Mouse (Mus musculus): ENCODE results near the gene Itga2b. TPM values are rescaled to one million over a fixed set of nuclear protein-coding genes. Genes with fewer than 3 reads are reported as not detected.
"Not testable (repeated sequence)": the region's sequence is repeated elsewhere in the genome, so short reads cannot be mapped to it uniquely, and the experiment has no call there.

Gene Itga2b
- polyA plus RNA-seq, 1 experiment from 2014 or later = 5.8 TPM

GRCm38 (mm10) chr11:102413059-102413458, 56.9 kb downstream of the Itga2b start:
- ATAC-seq (ENCODE audit: low FRiP score, low TSS enrichment) = no peak
- no peaks in the 10 kb centered on the region for H3K27me3 ChIP-seq (ENCODE audit: control insufficient read depth, insufficient read depth, low read length)
- H3K4me1 ChIP-seq (ENCODE audit: control insufficient read depth, insufficient read depth, low read length) = no peaks in the 10 kb centered on the region
- H3K9ac ChIP-seq (ENCODE audit: low read depth, low read length) = no peak overlapping the region
- no peak overlapping the region for H3K27ac ChIP-seq (ENCODE audit: low read depth, low read length)
- no peaks in the 10 kb centered on the region for H3K36me3 ChIP-seq (ENCODE audit: control insufficient read depth, insufficient read depth, low read length)
- H3K4me3 ChIP-seq (ENCODE audit: low read length) = no peak overlapping the region
- 79% methylated on average over 8 of the region's 8 CpGs for WGBS
- no peak overlapping the region for H3K4me2 ChIP-seq (replicated peaks; ENCODE audit: low read depth, low read length)
- no peaks in the 10 kb centered on the region for H3K9me3 ChIP-seq (ENCODE audit: control insufficient read depth, low read length)

DNA sequence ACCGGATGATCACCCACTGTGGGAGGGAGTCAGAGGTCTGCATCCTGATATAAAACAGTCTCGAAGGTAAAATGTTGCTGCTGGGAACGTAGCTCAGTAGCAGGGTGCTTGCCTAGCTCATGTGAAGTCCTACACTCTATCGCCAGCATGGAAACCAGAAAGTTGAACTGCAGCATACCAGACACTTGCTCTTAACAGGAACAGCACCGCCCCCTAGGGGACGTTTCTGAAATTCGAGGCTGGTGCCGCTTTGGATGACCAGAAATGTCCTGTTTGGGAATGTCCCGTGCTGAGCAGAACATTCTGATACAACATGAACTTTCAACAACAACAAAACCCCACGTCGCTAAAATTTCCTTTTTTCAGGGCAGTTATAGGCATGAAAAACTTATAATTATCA, 58.2 kb downstream of the Itga2b start:
- WGBS = 7% methylated on average over 11 of the region's 11 CpGs
- H3K4me2 ChIP-seq (replicated peaks; ENCODE audit: low read depth, low read length) = no peak overlapping the region
- no peak for ATAC-seq (ENCODE audit: low FRiP score, low TSS enrichment)
- no peak overlapping the region for H3K27ac ChIP-seq (ENCODE audit: low read depth, low read length)
- no peaks in the 10 kb centered on the region for H3K36me3 ChIP-seq (ENCODE audit: control insufficient read depth, insufficient read depth, low read length)
- no peak overlapping the region for H3K9ac ChIP-seq (ENCODE audit: low read depth, low read length)
- H3K27me3 ChIP-seq (ENCODE audit: control insufficient read depth, insufficient read depth, low read length) = no peaks in the 10 kb centered on the region
- no peak overlapping the region for H3K4me3 ChIP-seq (ENCODE audit: low read length)
- no peaks in the 10 kb centered on the region for H3K4me1 ChIP-seq (ENCODE audit: control insufficient read depth, insufficient read depth, low read length)
- no peaks in the 10 kb centered on the region for H3K9me3 ChIP-seq (ENCODE audit: control insufficient read depth, low read length)

DNA sequence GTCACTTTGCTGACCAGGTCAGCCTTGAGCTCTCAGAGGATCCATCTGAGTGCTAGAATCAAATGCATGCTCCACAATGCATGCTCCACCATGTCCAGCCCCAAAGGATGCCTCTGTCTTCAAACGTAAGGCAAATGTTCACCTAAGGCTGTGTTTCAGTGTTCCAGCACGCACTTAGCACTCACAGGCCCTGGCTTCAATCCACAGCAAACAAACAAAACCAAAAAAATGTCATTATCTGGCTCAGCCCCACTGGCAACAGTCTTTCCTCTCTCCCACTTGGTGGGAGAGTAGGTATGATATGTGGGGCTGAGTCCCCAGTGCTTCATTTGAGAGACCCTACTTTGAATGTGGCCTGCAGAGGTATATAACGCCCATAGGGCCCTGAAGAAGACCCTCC, 58.9 kb downstream of the Itga2b start:
- Histone ChIP-seq H3K27ac (ENCODE audit: low read depth, low read length) (no peak overlapping the region), H3K9me3 (ENCODE audit: control insufficient read depth, low read length) (no peaks in the 10 kb centered on the region)
- WGBS = 73% methylated on average over 3 of the region's 3 CpGs

DNA sequence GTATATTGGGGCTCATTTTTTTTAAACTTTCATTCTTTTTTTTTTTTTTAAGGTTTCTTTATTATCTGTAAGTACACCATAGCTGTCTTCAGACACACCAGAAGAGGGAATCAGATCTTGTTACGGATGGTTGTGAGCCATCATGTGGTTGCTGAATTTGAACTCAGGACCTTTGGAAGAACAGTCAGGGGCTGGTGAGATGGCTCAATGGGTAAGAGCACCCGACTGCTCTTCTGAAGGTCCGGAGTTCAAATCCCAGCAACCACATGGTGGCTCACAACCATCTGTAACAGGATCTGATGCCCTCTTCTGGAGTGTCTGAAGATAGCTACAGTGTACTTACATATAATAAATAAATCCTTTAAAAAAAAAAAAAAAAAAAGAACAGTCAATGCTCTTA, 59.6 kb downstream of the Itga2b start:
- not testable (repeated sequence) for ATAC-seq (ENCODE audit: low FRiP score, low TSS enrichment); H3K27ac ChIP-seq (ENCODE audit: low read depth, low read length); H3K36me3 ChIP-seq (ENCODE audit: control insufficient read depth, insufficient read depth, low read length); H3K4me3 ChIP-seq (ENCODE audit: low read length); H3K9me3 ChIP-seq (ENCODE audit: control insufficient read depth, low read length); H3K4me2 ChIP-seq (replicated peaks; ENCODE audit: low read depth, low read length); H3K27me3 ChIP-seq (ENCODE audit: control insufficient read depth, insufficient read depth, low read length); H3K9ac ChIP-seq (ENCODE audit: low read depth, low read length)
- 99% methylated on average over 3 of the region's 3 CpGs for WGBS
- H3K4me1 ChIP-seq (ENCODE audit: control insufficient read depth, insufficient read depth, low read length) = peaks cover 12% of the 10 kb centered on the region

More for the DNA sequence above, 58.9 kb downstream of the Itga2b start:
- no peak overlapping the region for H3K9ac ChIP-seq (ENCODE audit: low read depth, low read length)
- no peak overlapping the region for H3K4me2 ChIP-seq (replicated peaks; ENCODE audit: low read depth, low read length)
- peaks cover 5% of the 10 kb centered on the region for H3K4me1 ChIP-seq (ENCODE audit: control insufficient read depth, insufficient read depth, low read length)
- ATAC-seq (ENCODE audit: low FRiP score, low TSS enrichment) = no peak
- H3K4me3 ChIP-seq (ENCODE audit: low read length) = no peak overlapping the region
- no peaks in the 10 kb centered on the region for H3K36me3 ChIP-seq (ENCODE audit: control insufficient read depth, insufficient read depth, low read length)
- H3K27me3 ChIP-seq (ENCODE audit: control insufficient read depth, insufficient read depth, low read length) = no peaks in the 10 kb centered on the region

GRCm38 (mm10) chr11:102409795-102410330, 60.1 kb downstream of the Itga2b start:
- 73% methylated on average over 3 of the region's 3 CpGs for WGBS
- H3K27ac ChIP-seq (ENCODE audit: low read depth, low read length) = no peak overlapping the region
- no peak for ATAC-seq (ENCODE audit: low FRiP score, low TSS enrichment)
- peaks cover 1% of the 10 kb centered on the region for H3K36me3 ChIP-seq (ENCODE audit: control insufficient read depth, insufficient read depth, low read length)
- H3K4me3 ChIP-seq (ENCODE audit: low read length) = no peak overlapping the region
- no peak overlapping the region for H3K9ac ChIP-seq (ENCODE audit: low read depth, low read length)
- H3K4me1 ChIP-seq (ENCODE audit: control insufficient read depth, insufficient read depth, low read length) = peaks cover 14% of the 10 kb centered on the region
- H3K27me3 ChIP-seq (ENCODE audit: control insufficient read depth, insufficient read depth, low read length) = no peaks in the 10 kb centered on the region
- H3K9me3 ChIP-seq (ENCODE audit: control insufficient read depth, low read length) = no peaks in the 10 kb centered on the region
- H3K4me2 ChIP-seq (replicated peaks; ENCODE audit: low read depth, low read length) = no peak overlapping the region

GRCm38 (mm10) chr11:102408888-102409794, 60.8 kb downstream of the Itga2b start:
- Histone ChIP-seq H3K9me3 (ENCODE audit: control insufficient read depth, low read length) (no peaks in the 10 kb centered on the region), H3K36me3 (ENCODE audit: control insufficient read depth, insufficient read depth, low read length) (peaks cover 8% of the 10 kb centered on the region), H3K27me3 (ENCODE audit: control insufficient read depth, insufficient read depth, low read length) (no peaks in the 10 kb centered on the region), H3K9ac (ENCODE audit: low read depth, low read length) (no peak overlapping the region; the same call in 1 of the 2 replicates), H3K4me2 (replicated peaks; ENCODE audit: low read depth, low read length) (peak overlapping the region; percentile 76), H3K4me3 (ENCODE audit: low read length) (peak overlapping the region; percentile 78), H3K4me1 (ENCODE audit: control insufficient read depth, insufficient read depth, low read length) (peaks cover 18% of the 10 kb centered on the region), H3K27ac (ENCODE audit: low read depth, low read length) (peak overlapping the region; percentile 53; the same call in 1 of the 2 replicates)
- no peak for ATAC-seq (ENCODE audit: low FRiP score, low TSS enrichment)
- 30% methylated on average over 14 of the region's 15 CpGs for WGBS

DNA sequence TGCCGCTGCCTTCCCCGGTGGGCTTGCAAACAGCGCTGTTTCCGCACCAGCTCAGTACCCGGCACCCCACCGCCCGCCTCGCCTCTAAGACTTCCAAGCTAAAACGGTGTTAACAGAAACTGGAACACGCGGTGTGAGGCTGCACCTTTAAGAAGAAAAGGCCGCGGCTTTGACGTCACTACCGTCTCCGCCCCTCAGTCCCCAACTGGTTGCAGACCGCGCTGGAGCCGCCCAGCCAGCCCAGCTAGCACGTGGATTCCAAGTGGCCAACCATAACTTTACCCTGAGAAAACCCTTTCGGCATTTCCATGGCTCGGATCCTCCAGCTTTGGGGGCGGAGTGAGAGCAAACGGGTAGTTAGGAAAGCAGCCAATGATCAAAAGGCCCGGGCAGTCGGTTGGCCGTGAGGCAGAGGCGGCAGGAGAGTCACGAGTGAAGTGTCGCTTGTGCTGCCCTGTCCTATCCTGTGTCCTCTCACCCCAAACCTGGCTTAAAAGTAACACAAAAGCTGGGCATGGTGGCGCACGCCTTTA, 61.5 kb downstream of the Itga2b start:
- H3K4me1 ChIP-seq (ENCODE audit: control insufficient read depth, insufficient read depth, low read length) = peaks cover 18% of the 10 kb centered on the region
- WGBS = under 1% methylated on average over 32 of the region's 32 CpGs

DNA sequence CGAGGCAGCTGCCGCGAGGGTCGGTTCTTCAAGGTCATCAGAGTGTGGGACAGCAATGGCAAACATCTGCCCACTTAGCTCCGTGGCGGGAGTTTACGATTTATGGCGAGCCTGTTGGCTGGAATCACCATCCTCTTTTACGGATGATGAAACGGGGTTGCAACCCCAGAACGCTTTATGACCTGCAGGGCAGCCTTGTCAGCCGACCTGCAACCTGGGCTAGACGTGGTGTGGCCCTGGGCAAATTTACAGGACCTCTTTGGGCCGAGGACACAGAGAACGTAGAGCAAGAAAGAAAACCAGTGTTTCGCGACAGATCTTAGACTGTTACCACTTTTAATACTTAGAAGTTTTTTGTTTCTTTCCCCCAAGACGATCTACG, 62.1 kb downstream of the Itga2b start, which contains the start of gene Slc25a39:
Slc25a39 (minus strand) TSS at position 113 of the 382 bp plus-strand sequence.
- WGBS = under 1% methylated on average over 19 of the region's 19 CpGs
- Histone ChIP-seq H3K27me3 (ENCODE audit: control insufficient read depth, insufficient read depth, low read length) (no peaks in the 10 kb centered on the region), H3K9ac (ENCODE audit: low read depth, low read length) (peak within 1 kb of the TSS; percentile 86), H3K36me3 (ENCODE audit: control insufficient read depth, insufficient read depth, low read length) (peaks cover 21% of the 10 kb centered on the region), H3K27ac (ENCODE audit: low read depth, low read length) (peak within 1 kb of the TSS; percentile 97), H3K4me1 (ENCODE audit: control insufficient read depth, insufficient read depth, low read length) (peaks cover 18% of the 10 kb centered on the region), H3K4me2 (replicated peaks; ENCODE audit: low read depth, low read length) (peak within 1 kb of the TSS; percentile 76), H3K9me3 (ENCODE audit: control insufficient read depth, low read length) (no peaks in the 10 kb centered on the region), H3K4me3 (ENCODE audit: low read length) (peak within 1 kb of the TSS; percentile 78)
- peak; percentile 13; the same call in 1 of the 2 replicates for ATAC-seq (ENCODE audit: low FRiP score, low TSS enrichment)

More for the DNA sequence above, 61.5 kb downstream of the Itga2b start:
- Histone ChIP-seq H3K4me2 (replicated peaks; ENCODE audit: low read depth, low read length) (peak overlapping the region; percentile 76), H3K9me3 (ENCODE audit: control insufficient read depth, low read length) (no peaks in the 10 kb centered on the region), H3K27ac (ENCODE audit: low read depth, low read length) (peak overlapping the region; percentile 97), H3K4me3 (ENCODE audit: low read length) (peak overlapping the region; percentile 78), H3K27me3 (ENCODE audit: control insufficient read depth, insufficient read depth, low read length) (no peaks in the 10 kb centered on the region), H3K36me3 (ENCODE audit: control insufficient read depth, insufficient read depth, low read length) (peaks cover 15% of the 10 kb centered on the region), H3K9ac (ENCODE audit: low read depth, low read length) (peak overlapping the region; percentile 86; the same call in 1 of the 2 replicates)
- peak; percentile 90 for ATAC-seq (ENCODE audit: low FRiP score, low TSS enrichment)

Data from kidney, embryonic 14.5 days (tissue).